Mouse (Mus musculus): ENCODE data around the gene Cep83. TPM values are rescaled to one million over a fixed set of nuclear protein-coding genes. Genes with fewer than 3 reads are reported as not detected.

Gene Cep83
- polyA plus RNA-seq (2014; fragmentation: Nextera tagmentation; extraction: Ambion mirVana): 25.3 and 26.3 TPM in 2 replicates

DNA sequence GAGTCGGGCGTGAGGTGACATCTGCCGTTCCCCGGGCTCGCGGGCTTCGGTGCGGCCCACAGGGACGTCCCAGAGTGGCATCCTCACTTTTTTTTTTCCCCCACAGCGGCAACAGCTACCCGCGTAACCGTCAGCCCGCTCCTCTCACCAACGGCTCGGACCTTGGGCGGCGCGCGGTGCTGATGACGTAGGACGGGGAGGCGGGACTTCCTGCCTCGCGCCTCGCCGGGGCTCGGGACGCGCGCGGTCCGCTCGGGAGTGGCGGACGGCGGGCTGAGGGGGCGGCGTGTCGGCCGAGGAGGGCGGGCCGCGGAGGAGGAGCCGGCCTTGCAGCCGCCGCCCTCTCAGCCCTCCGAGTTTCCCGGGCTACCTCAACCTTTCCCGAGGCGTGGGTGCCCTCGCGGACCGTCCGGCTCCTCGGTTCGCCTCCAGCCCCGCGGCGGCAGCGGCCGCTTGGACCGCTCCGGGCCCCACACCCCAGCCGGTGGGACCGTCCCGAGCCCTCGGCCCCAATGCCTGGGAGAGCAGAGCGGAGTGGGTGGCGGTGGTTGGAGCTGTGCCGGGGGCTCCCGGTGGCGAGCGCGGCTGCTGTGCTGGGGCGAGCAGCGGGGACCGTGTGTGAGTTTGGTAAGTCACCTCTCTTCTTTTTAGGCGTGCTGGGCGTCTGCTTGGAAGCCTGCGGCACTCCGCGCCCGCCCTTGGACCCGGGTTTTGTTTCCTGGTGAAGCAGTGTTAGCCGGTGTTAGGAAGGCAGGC, at the start of gene Cep83:
Cep83 (plus strand) TSS at position 235 of the 756 bp plus-strand sequence.
- WGBS: under 1% methylated on average over 68 of the region's 86 CpGs
- Histone ChIP-seq H3K4me3 (ENCODE audit: low read depth, low read length) (peak within 1 kb of the TSS; percentile 89), H3K27me3 (ENCODE audit: control insufficient read depth, insufficient read depth, low read length) (no peaks in the 10 kb centered on the region), H3K27ac (ENCODE audit: low read depth, low read length) (peak within 1 kb of the TSS; percentile 82), H3K36me3 (ENCODE audit: control insufficient read depth, insufficient read depth, low read length) (no peaks in the 10 kb centered on the region), H3K9ac (ENCODE audit: low read length) (peak within 1 kb of the TSS; percentile 96), H3K4me1 (replicated peaks; ENCODE audit: control insufficient read depth, insufficient read depth, low read length) (no peaks in the 10 kb centered on the region), H3K4me2 (ENCODE audit: low read depth, low read length, severe bottlenecking) (peak within 1 kb of the TSS; percentile 95), H3K9me3 (ENCODE audit: control insufficient read depth, low read length) (no peaks in the 10 kb centered on the region)
- peak; percentile 96 for DNase-seq (ENCODE audit: low spot score)
- peak; percentile 96 for ATAC-seq (replicated peaks; ENCODE audit: low FRiP score)

DNA sequence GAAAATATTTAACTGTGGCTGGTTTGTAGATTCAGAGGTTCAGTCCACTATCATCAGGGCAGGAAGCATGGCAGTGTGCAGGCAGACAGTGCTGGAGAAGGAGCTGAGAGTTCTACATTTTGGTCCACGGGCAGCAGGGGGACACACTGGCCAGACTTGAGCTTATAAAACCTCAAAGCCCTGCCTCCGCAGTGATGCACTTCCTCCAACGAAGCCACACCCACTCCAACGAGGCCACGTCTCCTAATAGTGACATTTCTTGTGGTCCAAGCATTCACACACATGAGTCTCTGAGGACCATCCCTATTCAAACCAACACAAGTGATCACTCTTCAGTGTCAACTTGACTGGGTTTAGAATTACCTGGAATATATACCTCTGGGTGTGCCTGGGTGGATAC, 49.2 kb upstream of the Cep83 start:
- Histone ChIP-seq H3K27ac (ENCODE audit: low read depth, low read length) (no peak overlapping the region), H3K27me3 (ENCODE audit: control insufficient read depth, insufficient read depth, low read length) (no peaks in the 10 kb centered on the region), H3K9me3 (ENCODE audit: control insufficient read depth, low read length) (no peaks in the 10 kb centered on the region), H3K36me3 (ENCODE audit: control insufficient read depth, insufficient read depth, low read length) (no peaks in the 10 kb centered on the region), H3K4me3 (ENCODE audit: low read depth, low read length) (no peak overlapping the region), H3K9ac (ENCODE audit: low read length) (no peak overlapping the region), H3K4me1 (replicated peaks; ENCODE audit: control insufficient read depth, insufficient read depth, low read length) (no peaks in the 10 kb centered on the region), H3K4me2 (ENCODE audit: low read depth, low read length, severe bottlenecking) (no peak overlapping the region)
- WGBS: 87% methylated on average over 5 of the region's 5 CpGs
- ATAC-seq (replicated peaks; ENCODE audit: low FRiP score) (no peak), DNase-seq (ENCODE audit: low spot score) (no peak)

DNA sequence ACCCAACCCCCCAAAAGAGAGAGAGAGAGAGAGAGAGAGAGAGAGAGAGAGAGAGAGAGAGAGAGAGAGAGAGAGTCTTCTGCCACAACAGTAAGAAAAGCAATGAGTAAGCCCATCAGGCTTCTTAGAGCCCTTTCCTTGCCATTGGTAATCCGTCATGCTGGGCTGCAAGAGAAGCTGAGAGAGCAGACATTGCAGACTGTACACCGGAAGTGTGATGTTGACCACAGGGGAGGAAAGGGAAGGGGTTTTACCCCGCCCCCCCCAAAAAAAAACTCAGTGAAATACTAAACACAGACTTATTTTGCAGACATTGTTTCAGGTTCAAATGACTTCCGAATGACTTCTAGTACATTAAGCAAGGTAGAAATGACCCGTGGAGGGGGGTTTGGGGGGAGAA, 48.4 kb upstream of the Cep83 start:
- Histone ChIP-seq H3K27ac (ENCODE audit: low read depth, low read length) (no peak overlapping the region), H3K27me3 (ENCODE audit: control insufficient read depth, insufficient read depth, low read length) (no peaks in the 10 kb centered on the region), H3K4me3 (ENCODE audit: low read depth, low read length) (no peak overlapping the region), H3K4me1 (replicated peaks; ENCODE audit: control insufficient read depth, insufficient read depth, low read length) (no peaks in the 10 kb centered on the region), H3K9ac (ENCODE audit: low read length) (no peak overlapping the region), H3K36me3 (ENCODE audit: control insufficient read depth, insufficient read depth, low read length) (no peaks in the 10 kb centered on the region), H3K9me3 (ENCODE audit: control insufficient read depth, low read length) (no peaks in the 10 kb centered on the region), H3K4me2 (ENCODE audit: low read depth, low read length, severe bottlenecking) (no peak overlapping the region)
- WGBS: 85% methylated on average over 5 of the region's 5 CpGs
- DNase-seq (ENCODE audit: low spot score): no peak
- ATAC-seq (replicated peaks; ENCODE audit: low FRiP score): no peak

DNA sequence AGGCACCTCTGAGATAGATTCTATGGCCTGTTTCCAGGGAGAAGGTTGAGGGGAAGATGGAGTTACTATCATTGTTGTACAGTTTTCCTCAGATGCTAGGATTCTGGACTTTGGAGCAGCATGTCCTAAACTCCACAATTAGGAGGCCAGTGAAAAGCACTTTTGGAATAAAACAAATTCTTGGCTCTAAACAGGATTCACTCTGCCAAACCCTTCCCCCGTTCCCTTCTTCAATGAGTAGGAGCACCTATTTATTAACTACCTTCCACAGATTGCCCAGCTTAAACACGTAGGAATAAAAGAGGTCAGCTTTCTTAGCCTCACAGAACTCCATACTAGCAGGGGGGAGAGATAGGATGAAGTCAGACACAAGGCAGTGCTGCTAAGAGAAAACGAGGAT, 24.4 kb upstream of the Cep83 start:
- WGBS: 80% methylated on average over 3 of the region's 3 CpGs
- no peak for DNase-seq (ENCODE audit: low spot score)
- Histone ChIP-seq H3K27ac (ENCODE audit: low read depth, low read length) (no peak overlapping the region), H3K4me1 (replicated peaks; ENCODE audit: control insufficient read depth, insufficient read depth, low read length) (no peaks in the 10 kb centered on the region), H3K9me3 (ENCODE audit: control insufficient read depth, low read length) (no peaks in the 10 kb centered on the region), H3K36me3 (ENCODE audit: control insufficient read depth, insufficient read depth, low read length) (no peaks in the 10 kb centered on the region), H3K27me3 (ENCODE audit: control insufficient read depth, insufficient read depth, low read length) (no peaks in the 10 kb centered on the region), H3K4me2 (ENCODE audit: low read depth, low read length, severe bottlenecking) (no peak overlapping the region), H3K4me3 (ENCODE audit: low read depth, low read length) (no peak overlapping the region), H3K9ac (ENCODE audit: low read length) (no peak overlapping the region)
- no peak for ATAC-seq (replicated peaks; ENCODE audit: low FRiP score)

DNA sequence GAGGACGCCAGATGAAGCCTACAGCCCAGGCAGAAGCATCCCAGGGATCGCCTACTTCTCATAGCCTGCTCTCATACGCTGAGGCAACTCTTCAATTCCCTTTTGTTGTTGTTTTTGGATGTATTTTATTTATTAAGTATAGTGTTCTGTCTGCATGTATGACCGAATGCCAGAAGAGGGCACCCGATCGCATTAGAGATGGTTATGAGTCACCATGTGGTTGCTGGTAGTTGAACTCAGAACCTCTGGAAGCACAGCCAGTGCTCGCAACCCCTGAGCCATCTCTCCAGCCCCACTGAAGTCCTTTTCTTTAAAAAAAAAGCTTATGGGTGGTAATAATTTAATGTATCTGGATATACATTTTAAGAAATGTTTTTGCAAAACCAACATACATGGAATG, 24.0 kb upstream of the Cep83 start:
- ATAC-seq (replicated peaks; ENCODE audit: low FRiP score): no peak
- no peaks in the 10 kb centered on the region for H3K36me3 ChIP-seq (ENCODE audit: control insufficient read depth, insufficient read depth, low read length)
- no peak overlapping the region for H3K4me3 ChIP-seq (ENCODE audit: low read depth, low read length)
- H3K27me3 ChIP-seq (ENCODE audit: control insufficient read depth, insufficient read depth, low read length): no peaks in the 10 kb centered on the region
- no peak overlapping the region for H3K27ac ChIP-seq (ENCODE audit: low read depth, low read length)
- no peak for DNase-seq (ENCODE audit: low spot score)
- 90% methylated on average over 7 of the region's 7 CpGs for WGBS
- no peaks in the 10 kb centered on the region for H3K9me3 ChIP-seq (ENCODE audit: control insufficient read depth, low read length)
- H3K4me2 ChIP-seq (ENCODE audit: low read depth, low read length, severe bottlenecking): no peak overlapping the region
- no peaks in the 10 kb centered on the region for H3K4me1 ChIP-seq (replicated peaks; ENCODE audit: control insufficient read depth, insufficient read depth, low read length)
- H3K9ac ChIP-seq (ENCODE audit: low read length): no peak overlapping the region

DNA sequence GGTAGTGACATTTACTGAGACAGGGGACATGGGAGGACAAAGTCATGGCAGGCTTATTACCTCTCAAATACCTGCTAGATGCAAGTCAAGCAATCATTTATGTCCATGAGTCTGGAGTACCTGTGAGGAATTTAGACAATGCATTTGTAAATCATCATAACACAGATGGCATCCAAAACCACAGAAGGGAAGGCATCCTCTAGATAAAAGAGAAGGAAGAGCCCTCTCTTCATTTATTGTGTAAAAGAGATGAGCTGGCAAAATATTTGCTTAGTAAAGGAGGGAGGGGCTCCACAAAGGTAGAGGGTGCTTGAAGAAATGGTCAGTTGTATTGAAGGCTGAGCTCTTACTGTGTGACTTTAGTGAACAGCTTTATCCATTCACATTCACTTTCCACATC, 20.3 kb upstream of the Cep83 start:
- no peaks in the 10 kb centered on the region for H3K9me3 ChIP-seq (ENCODE audit: control insufficient read depth, low read length)
- no peak overlapping the region for H3K4me2 ChIP-seq (ENCODE audit: low read depth, low read length, severe bottlenecking)
- ATAC-seq (replicated peaks; ENCODE audit: low FRiP score): no peak
- H3K27me3 ChIP-seq (ENCODE audit: control insufficient read depth, insufficient read depth, low read length): no peaks in the 10 kb centered on the region
- no peaks in the 10 kb centered on the region for H3K4me1 ChIP-seq (replicated peaks; ENCODE audit: control insufficient read depth, insufficient read depth, low read length)
- no peak overlapping the region for H3K9ac ChIP-seq (ENCODE audit: low read length)
- no peak for DNase-seq (ENCODE audit: low spot score)
- H3K4me3 ChIP-seq (ENCODE audit: low read depth, low read length): no peak overlapping the region
- no peak overlapping the region for H3K27ac ChIP-seq (ENCODE audit: low read depth, low read length)
- no peaks in the 10 kb centered on the region for H3K36me3 ChIP-seq (ENCODE audit: control insufficient read depth, insufficient read depth, low read length)

DNA sequence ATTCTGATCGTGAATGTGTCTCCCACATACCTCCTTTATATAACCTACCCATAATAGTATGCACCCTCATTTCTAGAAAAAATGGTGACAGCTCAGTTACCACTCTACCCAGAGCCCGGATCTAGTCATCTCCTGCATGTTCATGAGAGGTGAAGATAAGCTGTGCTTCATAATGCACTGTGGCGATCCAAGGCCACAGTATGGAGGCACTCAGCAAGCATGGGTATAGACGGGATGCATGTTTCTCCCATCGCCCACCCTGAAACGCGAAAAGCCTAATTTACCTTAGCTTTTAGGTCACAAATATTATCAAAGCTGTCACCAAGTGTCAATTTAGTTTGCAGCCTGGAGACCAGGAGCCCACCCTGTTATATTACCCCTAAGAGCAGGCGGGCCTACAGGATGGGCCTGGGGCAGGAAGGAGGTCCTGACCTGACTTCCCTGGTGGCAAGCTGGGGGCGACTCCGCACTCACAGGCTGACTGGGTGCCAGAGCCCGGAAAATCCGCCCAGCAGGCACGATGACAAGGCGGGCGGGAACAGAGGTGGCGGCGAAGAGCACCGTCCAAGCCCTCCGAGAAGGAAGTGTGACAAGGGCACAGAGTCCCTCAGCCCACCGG, 544 bp upstream of the Cep83 start:
- H3K36me3 ChIP-seq (ENCODE audit: control insufficient read depth, insufficient read depth, low read length): no peaks in the 10 kb centered on the region
- peak; percentile 78 for ATAC-seq (replicated peaks; ENCODE audit: low FRiP score)
- peak overlapping the region; percentile 82 for H3K27ac ChIP-seq (ENCODE audit: low read depth, low read length)
- H3K4me1 ChIP-seq (replicated peaks; ENCODE audit: control insufficient read depth, insufficient read depth, low read length): no peaks in the 10 kb centered on the region
- no peaks in the 10 kb centered on the region for H3K9me3 ChIP-seq (ENCODE audit: control insufficient read depth, low read length)
- no peaks in the 10 kb centered on the region for H3K27me3 ChIP-seq (ENCODE audit: control insufficient read depth, insufficient read depth, low read length)
- WGBS: 3% methylated on average over 20 of the region's 20 CpGs
- DNase-seq (ENCODE audit: low spot score): no peak
- peak overlapping the region; percentile 89 for H3K4me3 ChIP-seq (ENCODE audit: low read depth, low read length)
- H3K9ac ChIP-seq (ENCODE audit: low read length): peak overlapping the region; percentile 96
- peak overlapping the region; percentile 95 for H3K4me2 ChIP-seq (ENCODE audit: low read depth, low read length, severe bottlenecking)

DNA sequence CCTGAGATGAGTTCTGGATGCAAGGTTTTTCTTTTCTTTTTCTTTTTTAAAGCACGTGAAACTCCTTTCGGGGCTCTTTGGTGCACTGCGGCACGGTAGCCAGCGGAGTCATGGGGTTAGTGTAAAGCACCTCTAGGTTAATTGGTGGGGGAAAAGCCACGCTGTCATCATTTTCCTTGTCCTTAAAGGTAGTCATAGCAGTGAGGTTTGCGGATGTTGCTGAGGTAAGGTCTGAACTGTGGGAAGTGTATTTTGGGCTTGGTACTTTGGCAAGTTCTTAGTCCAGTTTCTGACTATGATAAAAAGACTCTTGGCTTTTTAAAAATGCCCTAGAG, 689 bp downstream of the Cep83 start:
- ATAC-seq (replicated peaks; ENCODE audit: low FRiP score): peak; percentile 36; the same call in 1 of the 2 replicates

DNA sequence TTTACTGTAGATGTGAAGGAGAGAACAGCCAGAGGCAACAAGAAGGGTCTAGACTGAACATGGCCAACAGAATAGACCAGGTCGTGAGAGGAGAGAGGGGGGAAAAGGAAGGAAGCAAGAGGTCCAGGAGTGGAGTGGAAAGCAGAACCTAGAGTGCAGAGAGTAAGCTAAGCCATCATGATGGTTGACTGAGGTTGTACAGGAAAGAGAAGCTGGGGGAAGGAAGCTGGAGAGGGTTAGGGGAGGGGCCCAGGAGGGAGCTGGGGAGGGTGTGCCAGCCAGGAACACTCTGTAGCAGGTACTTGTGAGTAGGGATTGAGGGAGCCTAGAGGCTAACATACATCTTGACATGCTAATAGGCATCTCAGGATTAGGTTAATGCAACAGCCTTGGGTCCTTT, 1.9 kb downstream of the Cep83 start:
- no peak for DNase-seq (ENCODE audit: low spot score)
- H3K4me3 ChIP-seq (ENCODE audit: low read depth, low read length): no peak overlapping the region
- no peak for ATAC-seq (replicated peaks; ENCODE audit: low FRiP score)
- H3K27ac ChIP-seq (ENCODE audit: low read depth, low read length): no peak overlapping the region
- H3K4me2 ChIP-seq (ENCODE audit: low read depth, low read length, severe bottlenecking): no peak overlapping the region; the same call in 1 of the 2 replicates
- no peak overlapping the region for H3K9ac ChIP-seq (ENCODE audit: low read length)
- no peaks in the 10 kb centered on the region for H3K36me3 ChIP-seq (ENCODE audit: control insufficient read depth, insufficient read depth, low read length)
- WGBS: 59% methylated on average over 1 of the region's 1 CpGs
- no peaks in the 10 kb centered on the region for H3K4me1 ChIP-seq (replicated peaks; ENCODE audit: control insufficient read depth, insufficient read depth, low read length)
- H3K9me3 ChIP-seq (ENCODE audit: control insufficient read depth, low read length): no peaks in the 10 kb centered on the region
- no peaks in the 10 kb centered on the region for H3K27me3 ChIP-seq (ENCODE audit: control insufficient read depth, insufficient read depth, low read length)

More for the DNA sequence above, 689 bp downstream of the Cep83 start:
- Histone ChIP-seq H3K9me3 (ENCODE audit: control insufficient read depth, low read length) (no peaks in the 10 kb centered on the region), H3K36me3 (ENCODE audit: control insufficient read depth, insufficient read depth, low read length) (no peaks in the 10 kb centered on the region), H3K4me2 (ENCODE audit: low read depth, low read length, severe bottlenecking) (peak overlapping the region; percentile 95), H3K27me3 (ENCODE audit: control insufficient read depth, insufficient read depth, low read length) (no peaks in the 10 kb centered on the region), H3K4me3 (ENCODE audit: low read depth, low read length) (peak overlapping the region; percentile 89), H3K9ac (ENCODE audit: low read length) (peak overlapping the region; percentile 96), H3K4me1 (replicated peaks; ENCODE audit: control insufficient read depth, insufficient read depth, low read length) (no peaks in the 10 kb centered on the region), H3K27ac (ENCODE audit: low read depth, low read length) (peak overlapping the region; percentile 82; the same call in 1 of the 2 replicates)
- DNase-seq (ENCODE audit: low spot score): no peak
- WGBS: under 1% methylated on average over 7 of the region's 7 CpGs
